Mouse (Mus musculus) embryonic fibroblast, embryonic 13.5 days (primary cell): ENCODE data around the gene Uqcc1. TPM values are rescaled to one million over a fixed set of nuclear protein-coding genes. Genes with fewer than 3 reads are reported as not detected.
"Not testable (repeated sequence)": the region's sequence is repeated elsewhere in the genome, so short reads cannot be mapped to it uniquely, and the experiment has no call there.

Experiments
- H3K27ac ChIP-seq: 2 replicates; pipeline ENCODE4 v1.5.1; 2012; ENCODE audit warnings: low read length, control low read depth, inconsistent platforms; ENCODE audit not compliant: insufficient read depth
- H3K4me1 ChIP-seq: 2 replicates; pipeline ENCODE4 v1.6.1; 2011; ENCODE audit warnings: low read length; ENCODE audit not compliant: control insufficient read depth, insufficient read depth
- H3K4me3 ChIP-seq: 2 replicates; pipeline ENCODE4 v1.5.1; 2011; ENCODE audit warnings: mild to moderate bottlenecking, control low read depth, low read length; ENCODE audit not compliant: insufficient read depth
- CTCF ChIP-seq: IDR thresholded peaks from 2 replicates; pipeline ENCODE4 v1.5.1; 2011; ENCODE audit warnings: mild to moderate bottlenecking, control low read depth, low read length, moderate library complexity, borderline replicate concordance; ENCODE audit not compliant: insufficient read depth
- POLR2A ChIP-seq: IDR thresholded peaks from 2 replicates; pipeline ENCODE4 v1.6.1; 2011; ENCODE audit warnings: low read depth, mild to moderate bottlenecking, control low read depth, low read length, moderate library complexity
- polyA plus RNA-seq: library from polyadenylated mRNA; stranded (reverse); fragments of >200 nt; gene quantifications from 2 replicates; pipeline ENCODE4 v1.2.4, GENCODE M21; 2011; ENCODE audit warnings: low read depth; ENCODE audit not compliant: missing spikeins, insufficient read length

Uqcc1 gene
- polyA plus RNA-seq, 1 experiment = 39.5 TPM

- TF ChIP-seq CTCF = no peak
- no peak for TF ChIP-seq POLR2A
- H3K4me3 ChIP-seq = no peak overlapping the region
- H3K27ac ChIP-seq = no peak overlapping the region
- H3K4me1 ChIP-seq = peaks cover 2% of the 10 kb centered on the region; the same call in 1 of the 2 replicates
Observed at GRCm38 (mm10) chr2:155862573-155863300, 67.4 kb downstream of the Uqcc1 start.

GRCm38 (mm10) chr2:155861581-155861980 is 68.5 kb downstream of the Uqcc1 start:
- Histone ChIP-seq H3K27ac (no peak overlapping the region), H3K4me3 (no peak overlapping the region), H3K4me1 (peaks cover 2% of the 10 kb centered on the region; the same call in 1 of the 2 replicates)
- TF ChIP-seq POLR2A (no peak), CTCF (no peak)

GRCm38 (mm10) chr2:155860102-155860501 is 70.0 kb downstream of the Uqcc1 start:
- peaks cover 2% of the 10 kb centered on the region; the same call in 1 of the 2 replicates for H3K4me1 ChIP-seq
- no peak overlapping the region for H3K4me3 ChIP-seq
- no peak overlapping the region for H3K27ac ChIP-seq
- TF ChIP-seq POLR2A (no peak), CTCF (no peak)

GRCm38 (mm10) chr2:155852536-155852935 is 77.6 kb downstream of the Uqcc1 start:
- Histone ChIP-seq H3K27ac (no peak overlapping the region), H3K4me1 (peaks cover 1% of the 10 kb centered on the region; the same call in 1 of the 2 replicates), H3K4me3 (no peak overlapping the region)
- no peak for TF ChIP-seq CTCF
- no peak for TF ChIP-seq POLR2A

- TF ChIP-seq CTCF = no peak
- no peak for TF ChIP-seq POLR2A
- Histone ChIP-seq H3K4me1 (peaks cover 14% of the 10 kb centered on the region), H3K27ac (peak overlapping the region; percentile 60), H3K4me3 (no peak overlapping the region)
Observed at GRCm38 (mm10) chr2:155850120-155850519, 80.0 kb downstream of the Uqcc1 start.

- Histone ChIP-seq H3K4me3 (no peak overlapping the region), H3K27ac (0 out of 2 replicates have a peak overlapping the region, but pooled peaks have one; percentile 4), H3K4me1 (peaks cover 14% of the 10 kb centered on the region)
- TF ChIP-seq CTCF (no peak), POLR2A (no peak)
Observed at GRCm38 (mm10) chr2:155849464-155849863, 80.6 kb downstream of the Uqcc1 start.

GRCm38 (mm10) chr2:155848291-155848690 is 81.8 kb downstream of the Uqcc1 start:
- no peak overlapping the region for H3K27ac ChIP-seq
- no peak for TF ChIP-seq POLR2A
- peak; percentile 84 for TF ChIP-seq CTCF
- no peak overlapping the region for H3K4me3 ChIP-seq
- H3K4me1 ChIP-seq = peaks cover 14% of the 10 kb centered on the region

GRCm38 (mm10) chr2:155846930-155847329 is 83.2 kb downstream of the Uqcc1 start:
- peak overlapping the region; percentile 20; the same call in 1 of the 2 replicates for H3K27ac ChIP-seq
- H3K4me1 ChIP-seq = peaks cover 14% of the 10 kb centered on the region
- TF ChIP-seq CTCF (no peak), POLR2A (no peak)
- H3K4me3 ChIP-seq = no peak overlapping the region

- no peaks in the 10 kb centered on the region for H3K4me1 ChIP-seq
- TF ChIP-seq CTCF (no peak), POLR2A (no peak)
- H3K4me3 ChIP-seq = no peak overlapping the region
- no peak overlapping the region for H3K27ac ChIP-seq
Observed at GRCm38 (mm10) chr2:155838961-155839360, 91.1 kb downstream of the Uqcc1 start.

- Histone ChIP-seq H3K27ac (no peak overlapping the region), H3K4me1 (no peaks in the 10 kb centered on the region), H3K4me3 (no peak overlapping the region)
- no peak for TF ChIP-seq CTCF
- no peak for TF ChIP-seq POLR2A
Observed at GRCm38 (mm10) chr2:155837961-155838360, 92.1 kb downstream of the Uqcc1 start.

- no peaks in the 10 kb centered on the region for H3K4me1 ChIP-seq
- TF ChIP-seq POLR2A (no peak), CTCF (no peak)
- H3K27ac ChIP-seq = no peak within 1 kb of the TSS
- no peak within 1 kb of the TSS for H3K4me3 ChIP-seq
Observed at GRCm38 (mm10) chr2:155834732-155835131, 95.4 kb downstream of the Uqcc1 start, which contains the start of gene Fam83c. TSS of gene Fam83c (minus strand) at chr2:155834854.

- H3K4me1 ChIP-seq, H3K27ac ChIP-seq, H3K4me3 ChIP-seq: not testable (repeated sequence)
Observed at GRCm38 (mm10) chr2:155832087-155832486, 98.0 kb downstream of the Uqcc1 start.
